Mouse (Mus musculus): ENCODE measurements around the gene Gm28363.
"Not testable (repeated sequence)": the region's sequence is repeated elsewhere in the genome, so short reads cannot be mapped to it uniquely, and the experiment has no call there.

The Gm28363 gene

GRCm38 (mm10) chr1:117696831-117697230 lies at the start of gene Gm28363:
TSS of gene Gm28363 (plus strand) at chr1:117697131.
- DNase-seq (ENCODE audit: low spot score), result not testable (repeated sequence)

- DNase-seq (ENCODE audit: low spot score), result not testable (repeated sequence)
Observed at GRCm38 (mm10) chr1:117650236-117650635, 46.7 kb upstream of the Gm28363 start.

All from T-cell, adult 2 months (primary cell).